Mouse (Mus musculus) c-Kit-positive CD71-positive TER-119-negative erythroid progenitor cells, embryonic 14.5 days (primary cell): ENCODE measurements around the gene Shkbp1.

Experiments used
- DNase-seq: peaks from one replicate; pipeline ENCODE4 v3.0.0-alpha.2; 2013; ENCODE audit warnings: low read depth

Shkbp1 gene

GRCm38 (mm10) chr7:27355745-27356240, at the start of gene Shkbp1:
Shkbp1 (minus strand) TSS chr7:27356019.
- peak; percentile 89 for DNase-seq

GRCm38 (mm10) chr7:27404203-27404942, 48.6 kb upstream of the Shkbp1 start:
- DNase-seq, result no peak

GRCm38 (mm10) chr7:27402675-27403074, 46.9 kb upstream of the Shkbp1 start:
- peak; percentile 51 for DNase-seq

- DNase-seq, result no peak
Observed at GRCm38 (mm10) chr7:27400545-27400944, 44.7 kb upstream of the Shkbp1 start.

GRCm38 (mm10) chr7:27397048-27397949, 41.5 kb upstream of the Shkbp1 start:
- DNase-seq, result peak; percentile 42

GRCm38 (mm10) chr7:27396184-27397047, 40.6 kb upstream of the Shkbp1 start:
- no peak for DNase-seq

- no peak for DNase-seq
Observed at GRCm38 (mm10) chr7:27395521-27396183, 39.8 kb upstream of the Shkbp1 start.

- no peak for DNase-seq
Observed at GRCm38 (mm10) chr7:27391416-27391815, 35.6 kb upstream of the Shkbp1 start.

GRCm38 (mm10) chr7:27389213-27389612, 33.4 kb upstream of the Shkbp1 start:
- no peak for DNase-seq

- peak; percentile 35 for DNase-seq
Observed at GRCm38 (mm10) chr7:27384731-27385130, 28.9 kb upstream of the Shkbp1 start.

- no peak for DNase-seq
Observed at GRCm38 (mm10) chr7:27384134-27384533, 28.3 kb upstream of the Shkbp1 start.

GRCm38 (mm10) chr7:27383233-27383632, 27.4 kb upstream of the Shkbp1 start:
- no peak for DNase-seq

- DNase-seq, result no peak
Observed at GRCm38 (mm10) chr7:27381560-27381959, 25.7 kb upstream of the Shkbp1 start.

- DNase-seq, result no peak
Observed at GRCm38 (mm10) chr7:27381009-27381408, 25.2 kb upstream of the Shkbp1 start.

GRCm38 (mm10) chr7:27379836-27380235, 24.0 kb upstream of the Shkbp1 start:
- DNase-seq, result no peak

GRCm38 (mm10) chr7:27378431-27378830, 22.6 kb upstream of the Shkbp1 start:
- DNase-seq, result no peak

- no peak for DNase-seq
Observed at GRCm38 (mm10) chr7:27375274-27375673, 19.5 kb upstream of the Shkbp1 start.

GRCm38 (mm10) chr7:27371715-27372462, 16.1 kb upstream of the Shkbp1 start:
- DNase-seq, result no peak

- DNase-seq, result no peak
Observed at GRCm38 (mm10) chr7:27369111-27369510, 13.3 kb upstream of the Shkbp1 start.

GRCm38 (mm10) chr7:27367976-27368375, 12.2 kb upstream of the Shkbp1 start:
- no peak for DNase-seq
